Mouse (Mus musculus): Measurements from ENCODE around the gene Sphk2. TPM values are rescaled to one million over a fixed set of nuclear protein-coding genes. Genes with fewer than 3 reads are reported as not detected.
A peak's percentile ranks its signal among the peaks of the same experiment; 100 is the strongest.

Sphk2 gene
- polyA plus RNA-seq, 1 experiment from 2014 or later, result 24.4 TPM

DNA sequence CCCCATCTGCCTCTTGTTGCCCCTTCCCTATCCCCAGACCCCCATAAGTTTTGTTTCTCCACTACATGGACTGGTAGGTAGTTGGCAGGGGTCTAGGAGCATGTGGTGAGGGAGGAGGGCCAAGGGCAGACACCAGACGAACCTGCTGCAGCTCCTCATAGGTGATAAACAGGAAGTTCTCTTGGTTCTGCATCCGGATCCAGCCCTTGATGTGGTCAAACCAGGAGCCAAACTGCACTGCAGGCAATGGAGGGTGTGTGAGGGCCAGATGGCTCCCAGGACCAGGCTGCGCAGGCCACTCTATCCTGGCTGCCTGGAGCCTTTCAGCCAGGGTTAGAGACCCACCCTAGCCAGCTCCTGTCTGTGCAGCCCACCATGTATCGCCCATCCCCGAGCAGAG lies 15.7 kb upstream of the Sphk2 start:
- H3K4me3 ChIP-seq (ENCODE audit: low read depth, low read length), result no peak overlapping the region
- H3K36me3 ChIP-seq (ENCODE audit: control insufficient read depth, insufficient read depth, low read length), result no peaks in the 10 kb centered on the region
- H3K27me3 ChIP-seq (ENCODE audit: control insufficient read depth, insufficient read depth, low read length), result no peaks in the 10 kb centered on the region
- no peak overlapping the region for H3K27ac ChIP-seq (ENCODE audit: low read length)
- 80% methylated on average over 5 of the region's 5 CpGs for WGBS
- H3K9ac ChIP-seq (replicated peaks; ENCODE audit: low read depth, low read length), result no peak overlapping the region
- ATAC-seq (ENCODE audit: insufficient number of reproducible peaks, insufficient read depth, low FRiP score, low read depth), result no peak
- H3K9me3 ChIP-seq (ENCODE audit: control insufficient read depth, low read depth, low read length), result no peaks in the 10 kb centered on the region
- H3K4me1 ChIP-seq (ENCODE audit: control insufficient read depth, insufficient read depth, low read length), result peaks cover 11% of the 10 kb centered on the region
- H3K4me2 ChIP-seq (replicated peaks; ENCODE audit: low read depth, low read length), result no peak overlapping the region

DNA sequence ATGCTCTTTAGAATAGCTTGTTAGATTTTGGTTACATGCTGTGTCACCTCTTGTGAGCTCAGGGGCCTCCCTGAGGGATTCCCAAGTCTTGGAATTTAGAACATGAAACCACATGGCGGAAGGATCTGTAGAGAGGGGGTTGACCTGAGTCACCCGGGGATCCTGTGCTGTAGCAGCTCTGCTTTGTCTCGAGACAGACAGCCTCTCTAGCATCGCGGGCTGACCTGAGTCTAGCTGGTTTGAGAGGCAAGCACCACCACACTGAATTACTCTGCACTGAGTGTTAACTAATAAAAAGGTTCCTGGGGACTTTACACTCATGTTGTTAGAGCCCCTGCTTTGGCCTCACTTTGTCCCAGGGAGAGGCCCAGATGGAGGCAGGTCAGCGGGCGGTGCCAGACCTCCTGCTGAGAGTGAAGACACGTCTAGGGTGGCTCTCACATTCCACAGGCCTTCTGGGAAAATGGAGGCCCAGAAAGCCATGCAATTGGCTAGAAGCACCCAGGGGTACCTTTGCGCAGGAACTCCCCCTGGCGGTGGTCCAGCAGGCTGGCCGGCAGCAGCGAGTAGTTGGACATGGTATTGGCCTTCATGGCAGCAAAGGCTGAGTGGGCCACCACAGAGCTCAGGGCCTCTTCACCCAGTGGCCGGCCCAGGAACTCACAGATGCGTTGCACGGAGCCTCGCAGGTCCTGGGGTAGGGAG lies 13.1 kb upstream of the Sphk2 start:
- Histone ChIP-seq H3K4me2 (replicated peaks; ENCODE audit: low read depth, low read length) (no peak overlapping the region), H3K27me3 (ENCODE audit: control insufficient read depth, insufficient read depth, low read length) (no peaks in the 10 kb centered on the region), H3K36me3 (ENCODE audit: control insufficient read depth, insufficient read depth, low read length) (peaks cover 7% of the 10 kb centered on the region; the same call in 1 of the 2 replicates), H3K4me1 (ENCODE audit: control insufficient read depth, insufficient read depth, low read length) (peaks cover 11% of the 10 kb centered on the region), H3K4me3 (ENCODE audit: low read depth, low read length) (no peak overlapping the region), H3K9me3 (ENCODE audit: control insufficient read depth, low read depth, low read length) (no peaks in the 10 kb centered on the region), H3K27ac (ENCODE audit: low read length) (peak overlapping the region; percentile 44; the same call in 1 of the 2 replicates), H3K9ac (replicated peaks; ENCODE audit: low read depth, low read length) (no peak overlapping the region)
- 15% methylated on average over 16 of the region's 16 CpGs for WGBS
- peak; percentile 16; the same call in 1 of the 2 replicates for ATAC-seq (ENCODE audit: insufficient number of reproducible peaks, insufficient read depth, low FRiP score, low read depth)

DNA sequence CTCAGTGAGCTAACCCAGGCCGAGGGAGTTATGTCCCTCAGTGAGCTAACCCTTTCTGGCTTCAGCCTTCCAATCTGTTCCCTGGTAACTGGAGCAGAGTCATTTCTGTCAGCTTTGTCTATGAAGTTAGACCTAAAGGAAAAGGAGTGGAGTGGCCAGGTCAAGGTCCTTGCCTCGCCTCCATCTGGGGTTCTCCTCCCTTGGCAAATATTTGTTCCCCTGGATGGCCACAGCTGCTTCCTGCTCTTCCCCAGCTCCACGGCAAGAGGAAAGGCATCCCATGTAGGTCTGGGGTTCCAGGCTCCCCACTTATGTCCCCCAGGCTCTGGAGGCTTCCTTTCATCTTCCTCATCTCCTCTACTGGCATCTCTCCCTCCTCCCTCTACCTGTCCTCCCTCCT lies 9.8 kb upstream of the Sphk2 start:
- no peaks in the 10 kb centered on the region for H3K27me3 ChIP-seq (ENCODE audit: control insufficient read depth, insufficient read depth, low read length)
- H3K4me3 ChIP-seq (ENCODE audit: low read depth, low read length), result no peak overlapping the region
- H3K9me3 ChIP-seq (ENCODE audit: control insufficient read depth, low read depth, low read length), result no peaks in the 10 kb centered on the region
- 75% methylated on average over 3 of the region's 3 CpGs for WGBS
- peak overlapping the region; percentile 56; the same call in 1 of the 2 replicates for H3K27ac ChIP-seq (ENCODE audit: low read length)
- H3K4me1 ChIP-seq (ENCODE audit: control insufficient read depth, insufficient read depth, low read length), result peaks cover 11% of the 10 kb centered on the region
- peaks cover 28% of the 10 kb centered on the region for H3K36me3 ChIP-seq (ENCODE audit: control insufficient read depth, insufficient read depth, low read length)
- peak; percentile 59 for ATAC-seq (ENCODE audit: insufficient number of reproducible peaks, insufficient read depth, low FRiP score, low read depth)
- no peak overlapping the region for H3K9ac ChIP-seq (replicated peaks; ENCODE audit: low read depth, low read length)
- H3K4me2 ChIP-seq (replicated peaks; ENCODE audit: low read depth, low read length), result no peak overlapping the region

DNA sequence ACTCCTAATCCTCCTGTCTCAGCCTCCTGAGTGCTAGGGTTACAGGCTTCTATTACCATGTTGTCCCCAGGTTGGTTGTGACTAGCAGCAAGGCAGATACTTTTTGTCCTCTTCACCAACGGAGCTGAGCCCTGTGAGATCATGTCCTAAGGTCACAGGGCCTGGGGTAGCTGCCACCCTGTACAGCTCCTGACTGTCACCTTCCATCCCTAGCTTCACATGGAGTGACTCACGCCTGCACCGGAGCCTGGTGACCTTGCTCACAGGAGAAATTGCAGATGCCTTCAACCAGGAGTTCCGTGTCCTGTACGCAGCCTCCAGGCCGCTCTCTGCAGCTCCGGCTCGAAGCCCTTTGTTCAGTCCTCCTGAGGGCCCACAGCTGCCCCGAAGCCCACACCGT lies 8.6 kb upstream of the Sphk2 start:
- H3K4me2 ChIP-seq (replicated peaks; ENCODE audit: low read depth, low read length), result no peak overlapping the region
- no peaks in the 10 kb centered on the region for H3K27me3 ChIP-seq (ENCODE audit: control insufficient read depth, insufficient read depth, low read length)
- H3K9me3 ChIP-seq (ENCODE audit: control insufficient read depth, low read depth, low read length), result no peaks in the 10 kb centered on the region
- H3K9ac ChIP-seq (replicated peaks; ENCODE audit: low read depth, low read length), result no peak overlapping the region
- WGBS, result 91% methylated on average over 10 of the region's 10 CpGs
- no peak for ATAC-seq (ENCODE audit: insufficient number of reproducible peaks, insufficient read depth, low FRiP score, low read depth)
- peaks cover 31% of the 10 kb centered on the region for H3K36me3 ChIP-seq (ENCODE audit: control insufficient read depth, insufficient read depth, low read length)
- peak overlapping the region; percentile 56; the same call in 1 of the 2 replicates for H3K27ac ChIP-seq (ENCODE audit: low read length)
- peaks cover 11% of the 10 kb centered on the region for H3K4me1 ChIP-seq (ENCODE audit: control insufficient read depth, insufficient read depth, low read length)
- no peak overlapping the region for H3K4me3 ChIP-seq (ENCODE audit: low read depth, low read length)

DNA sequence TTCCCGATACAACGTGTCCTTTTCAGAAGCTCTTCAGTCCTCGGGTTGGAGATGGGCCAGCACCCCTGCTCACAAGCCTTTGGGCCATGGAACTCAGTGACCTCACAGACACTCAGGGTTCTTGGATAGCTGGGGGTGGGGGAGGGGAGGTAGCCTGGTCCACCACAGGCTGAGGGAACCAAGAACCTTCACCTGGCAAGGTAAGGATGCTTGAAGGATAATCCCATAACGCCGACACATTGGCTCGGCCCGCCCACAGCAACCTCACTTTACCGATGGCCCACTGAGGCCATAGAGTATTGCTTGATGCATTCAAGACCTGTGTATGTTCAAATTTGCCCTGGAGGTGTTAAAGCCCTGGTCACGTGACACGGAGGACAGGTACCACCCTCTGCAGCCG lies 7.9 kb upstream of the Sphk2 start, which contains the start of gene Spaca4:
Spaca4 (minus strand) TSS at position 101 of the 400 bp plus-strand sequence.
- Histone ChIP-seq H3K9ac (replicated peaks; ENCODE audit: low read depth, low read length) (no peak within 1 kb of the TSS), H3K9me3 (ENCODE audit: control insufficient read depth, low read depth, low read length) (no peaks in the 10 kb centered on the region), H3K27me3 (ENCODE audit: control insufficient read depth, insufficient read depth, low read length) (no peaks in the 10 kb centered on the region), H3K4me2 (replicated peaks; ENCODE audit: low read depth, low read length) (no peak within 1 kb of the TSS), H3K4me1 (ENCODE audit: control insufficient read depth, insufficient read depth, low read length) (peaks cover 5% of the 10 kb centered on the region), H3K4me3 (ENCODE audit: low read depth, low read length) (no peak within 1 kb of the TSS), H3K27ac (ENCODE audit: low read length) (peak within 1 kb of the TSS; percentile 56; the same call in 1 of the 2 replicates), H3K36me3 (ENCODE audit: control insufficient read depth, insufficient read depth, low read length) (peaks cover 36% of the 10 kb centered on the region)
- ATAC-seq (ENCODE audit: insufficient number of reproducible peaks, insufficient read depth, low FRiP score, low read depth), result no peak
- WGBS, result 88% methylated on average over 11 of the region's 11 CpGs

DNA sequence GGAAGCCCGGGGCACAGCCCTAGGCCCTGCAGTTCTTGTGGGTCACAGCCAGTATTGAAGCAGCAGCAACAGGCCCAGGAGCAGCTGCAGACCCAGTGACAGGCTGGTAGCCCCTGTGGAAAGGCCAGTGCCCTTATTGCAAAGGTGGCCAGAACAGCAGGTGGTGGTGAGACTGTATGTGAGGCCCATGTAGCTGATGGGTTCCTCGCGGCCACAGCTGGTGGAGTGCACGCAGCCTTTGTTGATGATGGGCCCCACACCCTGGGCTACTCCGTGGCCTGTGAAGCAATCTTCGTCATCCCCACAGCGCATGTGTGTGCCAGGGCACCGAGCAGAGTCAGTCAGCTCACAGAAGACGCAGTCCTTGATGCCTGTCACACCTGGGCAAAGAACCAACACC lies 7.3 kb upstream of the Sphk2 start:
- H3K27me3 ChIP-seq (ENCODE audit: control insufficient read depth, insufficient read depth, low read length), result no peaks in the 10 kb centered on the region
- ATAC-seq (ENCODE audit: insufficient number of reproducible peaks, insufficient read depth, low FRiP score, low read depth), result no peak
- WGBS, result 88% methylated on average over 9 of the region's 9 CpGs
- no peak overlapping the region for H3K4me2 ChIP-seq (replicated peaks; ENCODE audit: low read depth, low read length)
- no peak overlapping the region for H3K9ac ChIP-seq (replicated peaks; ENCODE audit: low read depth, low read length)
- H3K36me3 ChIP-seq (ENCODE audit: control insufficient read depth, insufficient read depth, low read length), result peaks cover 41% of the 10 kb centered on the region
- H3K4me3 ChIP-seq (ENCODE audit: low read depth, low read length), result no peak overlapping the region
- no peaks in the 10 kb centered on the region for H3K9me3 ChIP-seq (ENCODE audit: control insufficient read depth, low read depth, low read length)
- H3K4me1 ChIP-seq (ENCODE audit: control insufficient read depth, insufficient read depth, low read length), result no peaks in the 10 kb centered on the region
- no peak overlapping the region for H3K27ac ChIP-seq (ENCODE audit: low read length)

DNA sequence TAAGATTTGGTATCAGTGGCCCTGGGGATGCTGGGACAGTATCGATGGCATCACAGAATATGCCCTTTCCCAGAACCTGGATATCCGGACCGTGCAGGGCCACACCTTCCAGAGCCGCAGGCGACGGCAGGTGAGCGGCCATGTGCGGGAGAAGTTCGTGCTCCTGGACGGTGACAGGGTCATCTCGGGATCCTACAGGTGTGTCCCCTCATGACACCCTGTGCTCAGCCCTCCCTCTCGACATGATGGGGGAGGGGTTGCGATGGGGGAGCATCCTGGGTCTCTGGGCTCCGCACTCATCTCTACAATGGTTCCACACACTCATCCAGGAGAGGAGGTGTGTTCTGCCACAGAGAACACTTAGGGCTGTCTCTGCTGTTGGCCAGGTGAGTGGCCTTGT lies 6.0 kb upstream of the Sphk2 start:
- Histone ChIP-seq H3K4me2 (replicated peaks; ENCODE audit: low read depth, low read length) (no peak overlapping the region), H3K27ac (ENCODE audit: low read length) (no peak overlapping the region), H3K4me3 (ENCODE audit: low read depth, low read length) (no peak overlapping the region), H3K4me1 (ENCODE audit: control insufficient read depth, insufficient read depth, low read length) (peaks cover 12% of the 10 kb centered on the region), H3K9me3 (ENCODE audit: control insufficient read depth, low read depth, low read length) (no peaks in the 10 kb centered on the region), H3K9ac (replicated peaks; ENCODE audit: low read depth, low read length) (no peak overlapping the region), H3K36me3 (ENCODE audit: control insufficient read depth, insufficient read depth, low read length) (peaks cover 48% of the 10 kb centered on the region), H3K27me3 (ENCODE audit: control insufficient read depth, insufficient read depth, low read length) (no peaks in the 10 kb centered on the region)
- 92% methylated on average over 14 of the region's 14 CpGs for WGBS
- ATAC-seq (ENCODE audit: insufficient number of reproducible peaks, insufficient read depth, low FRiP score, low read depth), result no peak

DNA sequence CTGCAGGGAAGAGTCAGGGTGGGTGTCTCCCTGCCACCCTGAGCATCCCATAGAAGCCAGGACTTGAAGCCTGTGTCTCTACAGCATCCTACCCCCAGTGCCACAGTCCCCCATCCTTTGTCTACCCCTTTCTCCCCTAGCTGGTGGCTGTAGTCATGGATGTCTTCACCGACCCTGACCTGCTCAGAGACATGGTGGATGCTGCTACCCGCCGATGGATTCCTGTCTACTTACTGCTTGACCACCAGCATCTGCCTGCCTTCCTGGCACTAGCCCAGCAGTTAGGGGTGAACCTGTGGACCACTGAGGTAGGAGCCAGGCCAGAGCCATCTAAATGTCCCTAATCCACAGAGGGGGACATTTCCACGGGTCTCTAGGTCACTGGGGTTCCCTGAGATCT lies 5.5 kb upstream of the Sphk2 start:
- no peak for ATAC-seq (ENCODE audit: insufficient number of reproducible peaks, insufficient read depth, low FRiP score, low read depth)
- H3K36me3 ChIP-seq (ENCODE audit: control insufficient read depth, insufficient read depth, low read length), result peaks cover 48% of the 10 kb centered on the region

DNA sequence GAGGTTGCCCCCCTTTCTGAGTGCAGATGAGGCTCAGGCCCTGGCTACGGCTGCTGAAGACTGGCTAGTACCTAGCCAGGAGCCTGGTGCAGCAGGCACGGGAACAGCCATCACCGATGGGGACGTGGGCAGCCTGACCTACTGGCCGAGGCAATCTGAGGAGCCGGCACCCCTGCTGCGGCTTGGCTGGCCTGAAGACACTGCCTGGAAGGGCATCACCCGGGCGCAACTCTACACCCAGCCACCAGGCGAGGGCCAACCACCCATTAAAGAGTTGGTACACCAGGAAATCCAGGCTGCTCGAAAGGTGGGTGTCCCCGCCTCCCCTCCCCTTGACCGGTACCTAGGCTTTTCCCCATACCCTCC lies 4.5 kb upstream of the Sphk2 start:
- Histone ChIP-seq H3K27me3 (ENCODE audit: control insufficient read depth, insufficient read depth, low read length) (no peaks in the 10 kb centered on the region), H3K9me3 (ENCODE audit: control insufficient read depth, low read depth, low read length) (no peaks in the 10 kb centered on the region), H3K9ac (replicated peaks; ENCODE audit: low read depth, low read length) (no peak overlapping the region), H3K36me3 (ENCODE audit: control insufficient read depth, insufficient read depth, low read length) (peaks cover 48% of the 10 kb centered on the region), H3K4me2 (replicated peaks; ENCODE audit: low read depth, low read length) (no peak overlapping the region), H3K4me1 (ENCODE audit: control insufficient read depth, insufficient read depth, low read length) (peaks cover 12% of the 10 kb centered on the region), H3K27ac (ENCODE audit: low read length) (no peak overlapping the region), H3K4me3 (ENCODE audit: low read depth, low read length) (no peak overlapping the region)
- 76% methylated on average over 13 of the region's 13 CpGs for WGBS
- ATAC-seq (ENCODE audit: insufficient number of reproducible peaks, insufficient read depth, low FRiP score, low read depth), result no peak

More for the DNA sequence above, 5.5 kb upstream of the Sphk2 start:
- H3K4me3 ChIP-seq (ENCODE audit: low read depth, low read length), result no peak overlapping the region
- H3K4me1 ChIP-seq (ENCODE audit: control insufficient read depth, insufficient read depth, low read length), result peaks cover 12% of the 10 kb centered on the region
- no peak overlapping the region for H3K9ac ChIP-seq (replicated peaks; ENCODE audit: low read depth, low read length)
- H3K4me2 ChIP-seq (replicated peaks; ENCODE audit: low read depth, low read length), result no peak overlapping the region
- whole genome bisulfite sequencing, result 77% methylated on average over 4 of the region's 4 CpGs
- no peaks in the 10 kb centered on the region for H3K9me3 ChIP-seq (ENCODE audit: control insufficient read depth, low read depth, low read length)
- H3K27me3 ChIP-seq (ENCODE audit: control insufficient read depth, insufficient read depth, low read length), result no peaks in the 10 kb centered on the region
- no peak overlapping the region for H3K27ac ChIP-seq (ENCODE audit: low read length)
